Mouse (Mus musculus): ENCODE data around the gene Bahcc1.

- TF ChIP-seq ZNF384 (IDR thresholded peaks at IDR 0.05; ENCODE audit: low read depth, low read length) (no peak), HCFC1 (IDR thresholded peaks at IDR 0.05; ENCODE audit: borderline replicate concordance, insufficient read depth, low read length) (no peak), CHD2 (IDR thresholded peaks at IDR 0.05; ENCODE audit: low read depth, low read length) (no peak), ZC3H11A (IDR thresholded peaks at IDR 0.05; ENCODE audit: borderline replicate concordance, low read depth, low read length) (no peak), MAFK (IDR thresholded peaks at IDR 0.05; ENCODE audit: insufficient read depth, low read depth, low read length) (no peak)
These were observed 84.7 kb downstream of the Bahcc1 start for GRCm38 (mm10) chr11:120317456-120317855.

All from ES-E14 (cell line).